Comparison of ENCODE assay signal across 8 mouse cellular contexts in the genomic region with DNA sequence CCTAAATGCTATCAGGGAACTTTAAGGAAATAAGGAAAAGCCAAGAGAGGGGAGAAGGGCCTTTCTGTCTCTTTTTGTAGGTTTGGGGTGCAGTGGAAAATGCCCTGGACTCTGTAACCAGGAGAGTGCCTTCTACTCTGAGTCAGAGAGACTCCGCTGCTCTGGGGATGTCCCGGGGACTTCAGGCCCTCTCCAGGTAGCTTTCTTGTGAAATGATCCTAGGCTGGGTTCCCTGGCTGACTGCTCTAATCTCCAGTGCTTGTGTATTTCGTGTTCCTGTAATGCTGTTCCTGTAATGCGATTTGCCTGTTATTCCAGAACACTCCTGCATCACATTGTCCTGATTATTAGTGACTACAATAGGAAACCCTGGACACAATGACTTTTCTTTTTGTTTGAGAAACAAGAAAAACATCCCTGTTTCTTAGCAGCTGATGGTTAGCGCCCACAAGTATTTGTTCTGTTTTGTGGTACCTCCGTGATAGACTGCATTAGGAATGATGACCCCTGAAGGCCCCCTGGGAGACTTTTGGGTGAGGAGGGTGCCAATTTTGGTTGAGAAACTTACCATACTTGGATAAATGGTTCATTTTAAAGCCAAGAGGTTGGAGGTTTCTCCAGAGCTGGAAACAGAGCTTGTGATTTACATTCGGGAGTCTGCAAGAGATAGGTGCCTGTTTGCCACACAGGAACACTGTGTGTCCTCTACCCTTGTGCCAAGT. TPM values are rescaled to one million over a fixed set of nuclear protein-coding genes. Genes with fewer than 3 reads are reported as not detected.
DNase-seq lines count a peak whose midpoint lies in the region; ATAC-seq and TF ChIP-seq lines count a peak whose summit lies in the region.

No protein-coding gene starts in this region.

- WGBS in heart, embryonic 10.5 days: 38% methylated on average over 7 of the region's 7 CpGs
- 24% methylated on average over 7 of the region's 7 CpGs for WGBS in embryonic facial prominence, embryonic 15.5 days
- WGBS in limb, embryonic 14.5 days: 32% methylated on average over 7 of the region's 7 CpGs

- H3K36me3 ChIP-seq in heart, embryonic 10.5 days: no peaks in the 10 kb centered on the region
- H3K36me3 ChIP-seq in E14TG2a.4 (ENCODE audit: insufficient read depth, low read length): peaks cover 3% of the 10 kb centered on the region; the same call in 1 of the 2 replicates
- H3K36me3 ChIP-seq in embryonic facial prominence, embryonic 15.5 days: no peaks in the 10 kb centered on the region
- H3K36me3 ChIP-seq in limb, embryonic 14.5 days (ENCODE audit: control insufficient read depth, insufficient read depth, low read length): no peaks in the 10 kb centered on the region

- peak overlapping the region; percentile 88 for H3K4me2 ChIP-seq in embryonic facial prominence, embryonic 15.5 days (replicated peaks)
- H3K4me2 ChIP-seq in limb, embryonic 14.5 days (replicated peaks; ENCODE audit: low read depth, low read length, severe bottlenecking): peak overlapping the region; percentile 92

- H3K27me3 ChIP-seq in heart, embryonic 10.5 days (ENCODE audit: insufficient read depth, poor library complexity, severe bottlenecking): peaks cover 41% of the 10 kb centered on the region
- H3K27me3 ChIP-seq in E14TG2a.4 (ENCODE audit: insufficient read depth, low read length): peaks cover 2% of the 10 kb centered on the region; the same call in 1 of the 2 replicates
- no peaks in the 10 kb centered on the region for H3K27me3 ChIP-seq in embryonic facial prominence, embryonic 15.5 days
- no peaks in the 10 kb centered on the region for H3K27me3 ChIP-seq in limb, embryonic 14.5 days (ENCODE audit: control insufficient read depth, insufficient read depth, low read length)

- H3K9ac ChIP-seq in embryonic facial prominence, embryonic 15.5 days: peak overlapping the region; percentile 71
- H3K9ac ChIP-seq in limb, embryonic 14.5 days (ENCODE audit: low read depth, low read length, severe bottlenecking): peak overlapping the region; percentile 80

- peak overlapping the region; percentile 87 for H3K4me3 ChIP-seq in heart, embryonic 10.5 days
- peak overlapping the region; percentile 89 for H3K4me3 ChIP-seq in E14TG2a.4 (replicated peaks; ENCODE audit: low read length)
- H3K4me3 ChIP-seq in embryonic facial prominence, embryonic 15.5 days (replicated peaks): peak overlapping the region; percentile 79
- peak overlapping the region; percentile 77 for H3K4me3 ChIP-seq in limb, embryonic 14.5 days (replicated peaks; ENCODE audit: low read length)

- ATAC-seq in embryonic facial prominence, embryonic 15.5 days (ENCODE audit: insufficient number of reproducible peaks, low FRiP score, low TSS enrichment, low read depth): no peak
- ATAC-seq in limb, embryonic 14.5 days (ENCODE audit: low FRiP score, low read depth): no peak

- intact Hi-C loops in left cerebral cortex, postnatal 4 days (cut with DNase I): no loop called here

- no peak for TF ChIP-seq POLR2A in limb, embryonic 14.5 days (IDR thresholded peaks at IDR 0.05; ENCODE audit: borderline replicate concordance, extremely low read depth, insufficient read depth, insufficient read length)

- H3K27ac ChIP-seq in heart, embryonic 10.5 days: peak overlapping the region; percentile 88; the same call in 1 of the 2 replicates
- peak overlapping the region; percentile 65 for H3K27ac ChIP-seq in embryonic facial prominence, embryonic 15.5 days (replicated peaks)
- no peak overlapping the region for H3K27ac ChIP-seq in limb, embryonic 14.5 days (replicated peaks; ENCODE audit: low read depth, low read length)

- TF ChIP-seq CTCF in E14TG2a.4 (conservative IDR thresholded peaks at IDR 0.05; ENCODE audit: low read length): no peak

- no peak for DNase-seq in heart, embryonic 10.5 days (ENCODE audit: low spot score)
- no peak for DNase-seq in heart, adult 18-20 months
- no peak for DNase-seq in limb, embryonic 14.5 days (ENCODE audit: low spot score)
- peak; percentile 37 for DNase-seq in retina, adult 2 months (ENCODE audit: low read depth, low spot score)
- DNase-seq in left cerebral cortex, postnatal 4 days: no peak
- DNase-seq in testis, postnatal 14 days (ENCODE audit: low spot score): no peak

- H3K9me3 ChIP-seq in heart, embryonic 10.5 days: no peaks in the 10 kb centered on the region
- no peaks in the 10 kb centered on the region for H3K9me3 ChIP-seq in E14TG2a.4 (ENCODE audit: low read length)
- no peaks in the 10 kb centered on the region for H3K9me3 ChIP-seq in embryonic facial prominence, embryonic 15.5 days (replicated peaks)
- no peaks in the 10 kb centered on the region for H3K9me3 ChIP-seq in limb, embryonic 14.5 days (ENCODE audit: control insufficient read depth, low read length)

- no peaks in the 10 kb centered on the region for H3K4me1 ChIP-seq in heart, embryonic 10.5 days
- peaks cover 63% of the 10 kb centered on the region for H3K4me1 ChIP-seq in E14TG2a.4 (replicated peaks; ENCODE audit: low read depth, low read length)
- H3K4me1 ChIP-seq in embryonic facial prominence, embryonic 15.5 days: peaks cover 13% of the 10 kb centered on the region
- peaks cover 7% of the 10 kb centered on the region; the same call in 1 of the 2 replicates for H3K4me1 ChIP-seq in limb, embryonic 14.5 days (ENCODE audit: control insufficient read depth, insufficient read depth, low read length)

RNA-seq across cellular contexts. Expression of a gene that starts 0.9 kb away (rescaled TPM):
- polyA plus RNA-seq in heart, embryonic 10.5 days (2016; fragmentation: Nextera tagmentation; extraction: Ambion mirVana): 2.8 and 4.9 TPM in 2 replicates
- total RNA-seq in heart, adult 18-20 months (2021): 10 to 100 TPM; 14.8 to 17.6 TPM
- polyA plus RNA-seq in embryonic facial prominence, embryonic 15.5 days (2015; fragmentation: Nextera tagmentation; extraction: Ambion mirVana): 14.1 and 15.0 TPM in 2 replicates
- 11.0 and 11.3 TPM in 2 replicates for polyA plus RNA-seq in limb, embryonic 14.5 days (2012; rRNA removed)
- polyA plus RNA-seq in limb, embryonic 14.5 days (2014; fragmentation: Nextera tagmentation; extraction: Ambion mirVana): 8.9 and 10.4 TPM in 2 replicates
- 10 to 100 TPM; 18.1 to 19.2 TPM for total RNA-seq in left cerebral cortex, postnatal 4 days (2021)

RNA-seq across cellular contexts. Expression of a gene that starts 45.1 kb away (rescaled TPM):
- polyA plus RNA-seq in heart, embryonic 10.5 days (2016; fragmentation: Nextera tagmentation; extraction: Ambion mirVana): 111 and 119 TPM in 2 replicates
- 10 to 100 TPM; 59.7 to 66.6 TPM for total RNA-seq in heart, adult 18-20 months (2021)
- 145 and 156 TPM in 2 replicates for polyA plus RNA-seq in embryonic facial prominence, embryonic 15.5 days (2015; fragmentation: Nextera tagmentation; extraction: Ambion mirVana)
- polyA plus RNA-seq in limb, embryonic 14.5 days (2012; rRNA removed): 65.2 and 79.4 TPM in 2 replicates
- polyA plus RNA-seq in limb, embryonic 14.5 days (2014; fragmentation: Nextera tagmentation; extraction: Ambion mirVana): 143 and 161 TPM in 2 replicates
- total RNA-seq in left cerebral cortex, postnatal 4 days (2021): 10 to 100 TPM; 56.9 to 58.6 TPM
